Mouse (Mus musculus): ENCODE measurements at regions not wholly inside any gene's neighbourhood (a gene's known extent, or its start where the extent isn't known, plus 50 kb on each side); places are given as distances from the start of the nearest gene placed in this dataset.

DNA sequence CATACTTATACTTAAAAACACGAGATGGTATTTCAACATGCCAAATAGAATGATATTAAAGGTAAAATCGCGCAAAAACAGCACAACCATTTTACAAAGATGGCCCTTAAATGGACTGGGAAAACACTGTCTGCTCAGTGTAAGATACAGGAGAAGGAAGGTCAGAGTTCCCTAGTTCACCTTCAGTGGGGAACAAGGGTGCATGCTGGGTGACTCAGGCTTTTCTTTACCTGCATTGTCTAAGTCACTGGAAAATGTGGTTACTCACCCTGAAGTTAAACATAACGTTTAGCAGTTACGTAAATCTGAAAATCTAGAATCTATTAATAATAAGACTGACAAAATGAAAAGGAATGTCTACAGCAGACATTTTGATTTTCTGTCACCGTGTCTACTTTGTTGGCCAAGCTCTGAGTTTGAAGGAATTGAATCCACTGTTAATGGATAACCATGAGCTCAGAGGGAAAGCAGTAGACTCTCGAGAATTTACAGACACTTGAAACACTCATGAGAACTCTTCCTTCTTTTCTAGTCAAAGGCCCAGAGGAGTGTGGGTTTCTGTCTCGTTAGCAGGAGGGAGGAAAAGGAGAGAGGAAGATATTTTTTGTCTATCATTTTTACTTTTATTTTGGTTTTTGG is 63.5 kb upstream of the Cdh6 start:
- Histone ChIP-seq H3K9ac (ENCODE audit: insufficient read depth, low read depth, low read length, poor library complexity, severe bottlenecking) (no peak overlapping the region), H3K27ac (ENCODE audit: insufficient read depth, low read depth, low read length, poor library complexity, severe bottlenecking) (no peak overlapping the region), H3K4me1 (ENCODE audit: control insufficient read depth in 2 of 2, insufficient read depth in 2 of 2, low read length in 2 of 2, poor library complexity in 1 of 2) (no peaks in the 10 kb centered on the region), H3K9me3 (ENCODE audit: control insufficient read depth, insufficient read depth, low read depth, low read length) (no peaks in the 10 kb centered on the region), H3K4me3 (ENCODE audit: insufficient read depth in 1 of 2, low read depth in 1 of 2, low read length in 2 of 2, poor library complexity in 1 of 2, severe bottlenecking in 1 of 2) (no peak overlapping the region), H3K36me3 (ENCODE audit: control insufficient read depth, insufficient read depth, low read length, poor library complexity, severe bottlenecking) (no peaks in the 10 kb centered on the region)
- in situ Hi-C loops (cut with MboI; ENCODE audit: low sequenced_read_pairs in 2 of 2, unreplicated experiment in 2 of 2): no loop called here
- no peak for TF ChIP-seq ZC3H11A (IDR thresholded peaks at IDR 0.05; ENCODE audit: borderline replicate concordance, low read depth, low read length)
- TF ChIP-seq MAFK (IDR thresholded peaks at IDR 0.05; ENCODE audit: insufficient read depth, low read depth, low read length): no peak
- TF ChIP-seq CHD2 (IDR thresholded peaks at IDR 0.05; ENCODE audit: low read depth, low read length): no peak
- no peak for TF ChIP-seq HCFC1 (IDR thresholded peaks at IDR 0.05; ENCODE audit: borderline replicate concordance, insufficient read depth, low read length)
- TF ChIP-seq ZNF384 (IDR thresholded peaks at IDR 0.05; ENCODE audit: low read depth, low read length): no peak
- DNase-seq (ENCODE audit: low read depth, low spot score): no peak

DNA sequence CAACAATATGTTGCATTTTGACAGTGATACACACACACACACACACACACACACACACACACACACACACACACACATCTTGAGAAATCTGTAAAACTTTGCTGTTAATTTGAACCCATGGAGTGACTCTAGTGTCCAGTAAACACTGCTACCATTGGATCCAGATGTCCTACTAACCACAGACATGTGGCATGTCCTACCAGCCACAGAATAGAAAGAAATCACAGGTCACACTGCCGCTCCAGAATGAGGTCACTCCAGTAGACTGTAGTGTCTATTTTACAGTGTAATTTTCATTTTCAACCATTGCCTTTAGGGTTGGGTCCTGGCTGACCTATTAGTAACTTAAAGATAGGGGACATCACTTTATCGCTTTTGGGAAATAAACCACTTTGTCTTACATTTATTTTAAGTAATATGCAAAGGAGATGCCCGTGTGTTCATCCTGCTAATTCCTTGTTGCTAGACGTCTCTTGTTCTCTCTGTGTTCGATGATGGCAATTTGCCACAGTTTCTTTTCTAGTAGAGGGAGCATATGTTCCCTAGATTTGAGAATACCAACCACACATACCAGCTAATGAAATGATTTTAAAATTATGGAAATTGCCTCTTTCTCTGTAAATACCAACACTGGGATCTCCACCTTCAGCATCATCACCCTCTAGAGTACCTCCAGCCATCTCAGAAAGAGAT is 59.2 kb upstream of the Cdh6 start:
- TF ChIP-seq HCFC1 (IDR thresholded peaks at IDR 0.05; ENCODE audit: borderline replicate concordance, insufficient read depth, low read length) (no peak), CHD2 (IDR thresholded peaks at IDR 0.05; ENCODE audit: low read depth, low read length) (no peak), ZNF384 (IDR thresholded peaks at IDR 0.05; ENCODE audit: low read depth, low read length) (no peak), MAFK (IDR thresholded peaks at IDR 0.05; ENCODE audit: insufficient read depth, low read depth, low read length) (no peak), ZC3H11A (IDR thresholded peaks at IDR 0.05; ENCODE audit: borderline replicate concordance, low read depth, low read length) (no peak)
- H3K27ac ChIP-seq (ENCODE audit: insufficient read depth, low read depth, low read length, poor library complexity, severe bottlenecking): no peak overlapping the region
- in situ Hi-C loops (cut with MboI; ENCODE audit: low sequenced_read_pairs in 2 of 2, unreplicated experiment in 2 of 2): no loop called here

DNA sequence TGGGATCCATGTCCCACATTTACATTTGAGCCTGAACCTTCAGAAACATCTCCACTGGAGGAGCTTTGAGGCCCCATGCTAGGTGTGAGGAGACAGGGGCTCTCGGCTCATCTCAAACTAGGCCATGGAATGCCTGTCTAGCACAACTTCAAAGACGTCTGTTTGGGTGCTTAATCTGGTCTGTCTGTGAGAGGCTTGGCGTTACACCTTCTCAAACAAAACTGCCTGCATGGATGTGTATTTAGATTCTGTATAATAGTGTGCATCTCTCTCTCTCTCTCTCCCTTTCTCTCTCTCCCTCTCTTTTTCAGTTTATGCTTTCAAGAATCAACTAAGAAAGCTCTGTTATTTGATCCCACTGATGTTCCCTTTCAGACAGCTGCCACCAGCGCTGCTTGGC is 58.1 kb upstream of the Cdh6 start:
- Histone ChIP-seq H3K4me1 (ENCODE audit: control insufficient read depth in 2 of 2, insufficient read depth in 2 of 2, low read length in 2 of 2, poor library complexity in 1 of 2) (no peaks in the 10 kb centered on the region), H3K9me3 (ENCODE audit: control insufficient read depth, insufficient read depth, low read depth, low read length) (no peaks in the 10 kb centered on the region), H3K9ac (ENCODE audit: insufficient read depth, low read depth, low read length, poor library complexity, severe bottlenecking) (no peak overlapping the region), H3K27ac (ENCODE audit: insufficient read depth, low read depth, low read length, poor library complexity, severe bottlenecking) (no peak overlapping the region), H3K4me3 (ENCODE audit: insufficient read depth in 1 of 2, low read depth in 1 of 2, low read length in 2 of 2, poor library complexity in 1 of 2, severe bottlenecking in 1 of 2) (no peak overlapping the region), H3K36me3 (ENCODE audit: control insufficient read depth, insufficient read depth, low read length, poor library complexity, severe bottlenecking) (no peaks in the 10 kb centered on the region)
- in situ Hi-C loops (cut with MboI; ENCODE audit: low sequenced_read_pairs in 2 of 2, unreplicated experiment in 2 of 2): no loop called here
- DNase-seq (ENCODE audit: low read depth, low spot score): no peak
- TF ChIP-seq CHD2 (IDR thresholded peaks at IDR 0.05; ENCODE audit: low read depth, low read length): no peak
- TF ChIP-seq ZNF384 (IDR thresholded peaks at IDR 0.05; ENCODE audit: low read depth, low read length): no peak
- TF ChIP-seq ZC3H11A (IDR thresholded peaks at IDR 0.05; ENCODE audit: borderline replicate concordance, low read depth, low read length): no peak
- no peak for TF ChIP-seq MAFK (IDR thresholded peaks at IDR 0.05; ENCODE audit: insufficient read depth, low read depth, low read length)
- TF ChIP-seq HCFC1 (IDR thresholded peaks at IDR 0.05; ENCODE audit: borderline replicate concordance, insufficient read depth, low read length): no peak

More for the DNA sequence above, 59.2 kb upstream of the Cdh6 start:
- Histone ChIP-seq H3K4me1 (ENCODE audit: control insufficient read depth in 2 of 2, insufficient read depth in 2 of 2, low read length in 2 of 2, poor library complexity in 1 of 2) (no peaks in the 10 kb centered on the region), H3K9ac (ENCODE audit: insufficient read depth, low read depth, low read length, poor library complexity, severe bottlenecking) (no peak overlapping the region), H3K4me3 (ENCODE audit: insufficient read depth in 1 of 2, low read depth in 1 of 2, low read length in 2 of 2, poor library complexity in 1 of 2, severe bottlenecking in 1 of 2) (no peak overlapping the region), H3K9me3 (ENCODE audit: control insufficient read depth, insufficient read depth, low read depth, low read length) (no peaks in the 10 kb centered on the region), H3K36me3 (ENCODE audit: control insufficient read depth, insufficient read depth, low read length, poor library complexity, severe bottlenecking) (no peaks in the 10 kb centered on the region)
- no peak for DNase-seq (ENCODE audit: low read depth, low spot score)

DNA sequence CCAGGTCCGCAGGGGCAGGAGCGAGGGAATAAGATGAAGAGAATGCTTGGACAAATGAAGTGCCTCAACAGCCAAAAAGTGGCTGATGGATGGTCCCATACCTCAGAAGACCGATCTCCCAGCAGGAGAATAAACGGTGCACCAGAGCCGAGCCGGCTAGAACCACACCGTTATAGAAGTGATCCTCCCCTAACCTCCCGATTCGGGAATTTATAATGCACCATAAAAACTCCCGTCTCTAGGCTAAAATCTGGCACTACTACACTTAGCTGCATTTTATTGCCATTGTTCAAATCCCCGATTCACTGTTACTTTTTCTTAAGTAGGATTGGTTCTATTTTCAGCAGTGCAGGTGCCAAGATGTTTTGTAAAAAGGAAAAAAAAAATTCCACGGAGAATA is 54.6 kb upstream of the Cdh6 start:
- H3K9me3 ChIP-seq (ENCODE audit: control insufficient read depth, insufficient read depth, low read depth, low read length): no peaks in the 10 kb centered on the region
- TF ChIP-seq HCFC1 (IDR thresholded peaks at IDR 0.05; ENCODE audit: borderline replicate concordance, insufficient read depth, low read length) (no peak), ZC3H11A (IDR thresholded peaks at IDR 0.05; ENCODE audit: borderline replicate concordance, low read depth, low read length) (no peak), MAFK (IDR thresholded peaks at IDR 0.05; ENCODE audit: insufficient read depth, low read depth, low read length) (no peak), ZNF384 (IDR thresholded peaks at IDR 0.05; ENCODE audit: low read depth, low read length) (no peak), CHD2 (IDR thresholded peaks at IDR 0.05; ENCODE audit: low read depth, low read length) (no peak)
- H3K4me3 ChIP-seq (ENCODE audit: insufficient read depth in 1 of 2, low read depth in 1 of 2, low read length in 2 of 2, poor library complexity in 1 of 2, severe bottlenecking in 1 of 2): no peak overlapping the region
- DNase-seq (ENCODE audit: low read depth, low spot score): no peak
- in situ Hi-C loops (cut with MboI; ENCODE audit: low sequenced_read_pairs in 2 of 2, unreplicated experiment in 2 of 2): no loop called here
- H3K27ac ChIP-seq (ENCODE audit: insufficient read depth, low read depth, low read length, poor library complexity, severe bottlenecking): no peak overlapping the region
- H3K9ac ChIP-seq (ENCODE audit: insufficient read depth, low read depth, low read length, poor library complexity, severe bottlenecking): no peak overlapping the region
- H3K36me3 ChIP-seq (ENCODE audit: control insufficient read depth, insufficient read depth, low read length, poor library complexity, severe bottlenecking): no peaks in the 10 kb centered on the region
- H3K4me1 ChIP-seq (ENCODE audit: control insufficient read depth in 2 of 2, insufficient read depth in 2 of 2, low read length in 2 of 2, poor library complexity in 1 of 2): no peaks in the 10 kb centered on the region
